Mouse (Mus musculus): ENCODE measurements at regions not wholly inside any gene's neighbourhood (a gene's known extent, or its start where the extent isn't known, plus 50 kb on each side); places are given as distances from the start of the nearest gene placed in this dataset.

DNA sequence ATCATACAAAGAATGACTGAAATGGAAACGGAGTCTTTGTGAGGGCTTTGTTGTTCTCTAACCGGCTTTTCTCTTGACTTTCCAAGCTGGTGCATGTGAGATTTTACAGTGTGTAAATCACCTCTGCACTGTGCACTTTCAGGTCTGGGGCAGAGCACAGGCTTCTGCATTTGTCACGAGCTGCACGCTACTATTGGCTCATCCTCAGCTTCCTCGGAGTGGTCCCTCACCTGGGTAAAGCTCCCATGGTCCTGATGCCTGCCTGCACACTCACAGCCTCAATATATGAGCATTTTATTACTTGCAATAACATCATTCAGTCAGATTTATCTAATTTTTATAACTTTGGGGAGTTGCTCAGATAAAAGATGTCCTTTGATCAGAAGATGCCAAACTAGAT, 109.8 kb upstream of the Nrip1 start:
- Histone ChIP-seq H3K36me3 (ENCODE audit: control insufficient read depth, insufficient read depth) (no peaks in the 10 kb centered on the region), H3K27me3 (ENCODE audit: control insufficient read depth, insufficient read depth, insufficient read length) (no peaks in the 10 kb centered on the region), H3K4me2 (ENCODE audit: low read depth) (no peak overlapping the region), H3K4me3 (no peak overlapping the region), H3K79me2 (ENCODE audit: control insufficient read depth, insufficient read depth) (no peaks in the 10 kb centered on the region), H3ac (ENCODE audit: control insufficient read depth, insufficient read length) (no peak overlapping the region)
- TF ChIP-seq E2F4 (IDR thresholded peaks at IDR 0.05; ENCODE audit: insufficient read depth) = no peak
- TF ChIP-seq MYOG (IDR thresholded peaks at IDR 0.05; ENCODE audit: control insufficient read depth in 1 of 3, insufficient read depth in 1 of 3, insufficient read length in 2 of 3, low read depth in 2 of 3) = no peak
- TF ChIP-seq SRF (IDR thresholded peaks at IDR 0.05; ENCODE audit: control insufficient read depth, insufficient read length, low read depth) = no peak
- TF ChIP-seq MYOD1 (IDR thresholded peaks at IDR 0.05; ENCODE audit: control insufficient read depth in 1 of 3, insufficient read length in 2 of 3, low read depth in 2 of 3) = no peak
- TF ChIP-seq POLR2AphosphoS2 (IDR thresholded peaks at IDR 0.05; ENCODE audit: insufficient read length, low read depth) = no peak
- no peak for TF ChIP-seq MAX (IDR thresholded peaks at IDR 0.05; ENCODE audit: low read depth)
- no peak for TF ChIP-seq TCF3 (IDR thresholded peaks at IDR 0.05; ENCODE audit: insufficient read length, low read depth)
- TF ChIP-seq USF1 (IDR thresholded peaks at IDR 0.05; ENCODE audit: low read depth) = no peak
- TF ChIP-seq POLR2A (IDR thresholded peaks at IDR 0.05; ENCODE audit: insufficient read length, low read depth) = no peak
- no peak for TF ChIP-seq CEBPB (IDR thresholded peaks at IDR 0.05; ENCODE audit: insufficient read depth, poor library complexity, severe bottlenecking)
- no peak for TF ChIP-seq REST (IDR thresholded peaks at IDR 0.05; ENCODE audit: insufficient read depth, insufficient read length)
- no peak for TF ChIP-seq TCF12 (IDR thresholded peaks at IDR 0.05; ENCODE audit: insufficient read depth, poor library complexity, severe bottlenecking)

DNA sequence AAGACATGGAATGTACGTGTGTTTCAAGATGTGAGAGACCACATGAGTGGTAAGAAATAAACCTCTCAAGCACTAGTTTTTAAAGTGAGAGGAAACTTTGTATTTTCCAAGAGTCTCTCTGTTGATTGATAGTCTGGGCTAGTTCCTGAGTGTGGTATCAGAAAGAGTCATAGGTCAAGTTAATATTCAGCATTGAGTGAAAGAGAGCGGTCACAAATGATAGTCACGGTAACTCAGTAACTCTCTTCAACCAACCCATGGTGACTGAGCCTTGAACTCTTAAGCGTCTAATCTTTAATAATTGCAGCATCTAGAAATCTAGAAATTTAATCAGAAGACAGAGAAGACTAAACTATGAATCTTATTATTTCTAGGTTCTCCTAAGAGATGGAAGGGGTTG, 108.3 kb upstream of the Nrip1 start:
- Histone ChIP-seq H3K4me3 (no peak overlapping the region), H3K79me2 (ENCODE audit: control insufficient read depth, insufficient read depth) (no peaks in the 10 kb centered on the region), H3ac (ENCODE audit: control insufficient read depth, insufficient read length) (no peak overlapping the region), H3K4me2 (ENCODE audit: low read depth) (no peak overlapping the region), H3K27me3 (ENCODE audit: control insufficient read depth, insufficient read depth, insufficient read length) (no peaks in the 10 kb centered on the region), H3K36me3 (ENCODE audit: control insufficient read depth, insufficient read depth) (no peaks in the 10 kb centered on the region)
- TF ChIP-seq E2F4 (IDR thresholded peaks at IDR 0.05; ENCODE audit: insufficient read depth) (no peak), MYOD1 (IDR thresholded peaks at IDR 0.05; ENCODE audit: control insufficient read depth in 1 of 3, insufficient read length in 2 of 3, low read depth in 2 of 3) (no peak), CEBPB (IDR thresholded peaks at IDR 0.05; ENCODE audit: insufficient read depth, poor library complexity, severe bottlenecking) (no peak), TCF3 (IDR thresholded peaks at IDR 0.05; ENCODE audit: insufficient read length, low read depth) (no peak), SRF (IDR thresholded peaks at IDR 0.05; ENCODE audit: control insufficient read depth, insufficient read length, low read depth) (no peak)

DNA sequence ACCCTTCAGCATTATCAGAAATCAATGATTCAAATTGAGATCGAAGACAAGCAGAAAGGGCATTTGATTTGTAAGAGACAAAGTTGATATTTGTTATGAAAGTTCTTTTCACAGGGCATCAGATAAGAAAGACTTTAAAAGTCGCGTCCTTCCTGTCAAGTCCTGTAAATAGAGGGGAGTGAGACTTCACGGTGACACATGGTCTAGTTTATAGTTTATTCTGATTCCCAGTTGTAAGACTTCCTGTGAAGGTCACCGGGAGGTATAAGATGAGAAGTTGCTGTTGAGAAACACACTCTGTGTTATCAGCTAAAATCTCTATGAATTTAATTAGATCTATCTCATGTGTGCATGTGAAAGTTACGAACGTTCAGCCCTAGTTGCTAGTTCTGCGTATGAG, 103.8 kb upstream of the Nrip1 start:
- H3K27me3 ChIP-seq (ENCODE audit: control insufficient read depth, insufficient read depth, insufficient read length) = no peaks in the 10 kb centered on the region
- TF ChIP-seq USF1 (IDR thresholded peaks at IDR 0.05; ENCODE audit: low read depth) (no peak), MYOG (IDR thresholded peaks at IDR 0.05; ENCODE audit: control insufficient read depth in 1 of 3, insufficient read depth in 1 of 3, insufficient read length in 2 of 3, low read depth in 2 of 3) (no peak), POLR2AphosphoS2 (IDR thresholded peaks at IDR 0.05; ENCODE audit: insufficient read length, low read depth) (no peak), MAX (IDR thresholded peaks at IDR 0.05; ENCODE audit: low read depth) (no peak), SRF (IDR thresholded peaks at IDR 0.05; ENCODE audit: control insufficient read depth, insufficient read length, low read depth) (no peak), TCF12 (IDR thresholded peaks at IDR 0.05; ENCODE audit: insufficient read depth, poor library complexity, severe bottlenecking) (no peak), E2F4 (IDR thresholded peaks at IDR 0.05; ENCODE audit: insufficient read depth) (no peak), TCF3 (IDR thresholded peaks at IDR 0.05; ENCODE audit: insufficient read length, low read depth) (no peak), REST (IDR thresholded peaks at IDR 0.05; ENCODE audit: insufficient read depth, insufficient read length) (no peak), MYOD1 (IDR thresholded peaks at IDR 0.05; ENCODE audit: control insufficient read depth in 1 of 3, insufficient read length in 2 of 3, low read depth in 2 of 3) (no peak), CEBPB (IDR thresholded peaks at IDR 0.05; ENCODE audit: insufficient read depth, poor library complexity, severe bottlenecking) (no peak), POLR2A (IDR thresholded peaks at IDR 0.05; ENCODE audit: insufficient read length, low read depth) (no peak)
- H3K79me2 ChIP-seq (ENCODE audit: control insufficient read depth, insufficient read depth) = no peaks in the 10 kb centered on the region
- no peak overlapping the region for H3K4me3 ChIP-seq
- H3K4me2 ChIP-seq (ENCODE audit: low read depth) = no peak overlapping the region
- no peak overlapping the region for H3ac ChIP-seq (ENCODE audit: control insufficient read depth, insufficient read length)
- no peaks in the 10 kb centered on the region for H3K36me3 ChIP-seq (ENCODE audit: control insufficient read depth, insufficient read depth)

- no peak overlapping the region for H3K4me3 ChIP-seq
- H3K4me2 ChIP-seq (ENCODE audit: low read depth) = no peak overlapping the region
- TF ChIP-seq MYOD1 (IDR thresholded peaks at IDR 0.05; ENCODE audit: control insufficient read depth in 1 of 3, insufficient read length in 2 of 3, low read depth in 2 of 3) (no peak), REST (IDR thresholded peaks at IDR 0.05; ENCODE audit: insufficient read depth, insufficient read length) (no peak), POLR2A (IDR thresholded peaks at IDR 0.05; ENCODE audit: insufficient read length, low read depth) (no peak), POLR2AphosphoS2 (IDR thresholded peaks at IDR 0.05; ENCODE audit: insufficient read length, low read depth) (no peak), CEBPB (IDR thresholded peaks at IDR 0.05; ENCODE audit: insufficient read depth, poor library complexity, severe bottlenecking) (no peak)
- H3K27me3 ChIP-seq (ENCODE audit: control insufficient read depth, insufficient read depth, insufficient read length) = no peaks in the 10 kb centered on the region
- H3K36me3 ChIP-seq (ENCODE audit: control insufficient read depth, insufficient read depth) = no peaks in the 10 kb centered on the region
- H3K79me2 ChIP-seq (ENCODE audit: control insufficient read depth, insufficient read depth) = no peaks in the 10 kb centered on the region
- no peak overlapping the region for H3ac ChIP-seq (ENCODE audit: control insufficient read depth, insufficient read length)
Measured at GRCm38 (mm10) chr16:76474481-76474880, 100.9 kb upstream of the Nrip1 start.

DNA sequence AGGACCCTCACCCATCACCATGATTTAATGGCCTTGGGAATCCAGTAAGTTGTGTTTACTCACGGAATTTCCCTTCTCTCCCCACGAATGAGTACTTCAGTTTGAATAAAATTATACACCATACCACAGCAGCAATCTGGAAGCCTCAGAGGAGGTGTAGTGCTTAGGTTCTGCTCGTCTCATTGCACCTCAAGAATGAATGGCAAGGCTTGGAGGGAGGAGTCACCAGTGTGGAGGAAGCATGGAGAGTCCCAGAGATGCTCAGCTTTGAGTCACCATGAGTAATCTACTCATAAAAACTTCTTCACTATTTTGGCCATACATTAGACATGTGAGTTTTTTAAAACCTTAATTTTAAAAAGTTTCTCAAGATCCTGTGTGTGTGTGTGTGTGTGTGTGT, 98.8 kb upstream of the Nrip1 start:
- Histone ChIP-seq H3K4me3 (no peak overlapping the region), H3K27me3 (ENCODE audit: control insufficient read depth, insufficient read depth, insufficient read length) (no peaks in the 10 kb centered on the region), H3K79me2 (ENCODE audit: control insufficient read depth, insufficient read depth) (no peaks in the 10 kb centered on the region), H3K36me3 (ENCODE audit: control insufficient read depth, insufficient read depth) (no peaks in the 10 kb centered on the region), H3ac (ENCODE audit: control insufficient read depth, insufficient read length) (no peak overlapping the region), H3K4me2 (ENCODE audit: low read depth) (peak overlapping the region; percentile 1)
- no peak for TF ChIP-seq CEBPB (IDR thresholded peaks at IDR 0.05; ENCODE audit: insufficient read depth, poor library complexity, severe bottlenecking)
- TF ChIP-seq TCF3 (IDR thresholded peaks at IDR 0.05; ENCODE audit: insufficient read length, low read depth) = no peak
- no peak for TF ChIP-seq MAX (IDR thresholded peaks at IDR 0.05; ENCODE audit: low read depth)
- no peak for TF ChIP-seq MYOG (IDR thresholded peaks at IDR 0.05; ENCODE audit: control insufficient read depth in 1 of 3, insufficient read depth in 1 of 3, insufficient read length in 2 of 3, low read depth in 2 of 3)
- no peak for TF ChIP-seq MYOD1 (IDR thresholded peaks at IDR 0.05; ENCODE audit: control insufficient read depth in 1 of 3, insufficient read length in 2 of 3, low read depth in 2 of 3)
- TF ChIP-seq TCF12 (IDR thresholded peaks at IDR 0.05; ENCODE audit: insufficient read depth, poor library complexity, severe bottlenecking) = no peak
- no peak for TF ChIP-seq E2F4 (IDR thresholded peaks at IDR 0.05; ENCODE audit: insufficient read depth)

Measured in myocyte (in vitro differentiated cells).